Mouse (Mus musculus) lung, embryonic 16.5 days (tissue): ENCODE data around the gene Cyp2g1. TPM values are rescaled to one million over a fixed set of nuclear protein-coding genes. Genes with fewer than 3 reads are reported as not detected.
"Not testable (repeated sequence)": the region's sequence is repeated elsewhere in the genome, so short reads cannot be mapped to it uniquely, and the experiment has no call there.

Source experiments
- ATAC-seq: fragments of 200-750 bp; cut with Nextera tagmentation; 2 replicates; pipeline ENCODE4 v1.8.0; 2017; ENCODE audit warnings: low read depth, mild to moderate bottlenecking, moderate library complexity
- H3K27ac ChIP-seq: fragments of 300-500 bp; sonication (generic); 2 replicates; pipeline ENCODE4 v1.5.1; 2014; ENCODE audit warnings: mild to moderate bottlenecking, control low read depth, low read length
- H3K27me3 ChIP-seq: fragments of 300-500 bp; sonication (generic); 2 replicates; pipeline ENCODE4 v1.6.1; 2014; ENCODE audit warnings: low read depth, low read length, mixed read lengths; ENCODE audit not compliant: control insufficient read depth, insufficient read depth
- H3K36me3 ChIP-seq: fragments of 300-500 bp; sonication (generic); 2 replicates; pipeline ENCODE4 v1.6.1; 2014; ENCODE audit warnings: low read length; ENCODE audit not compliant: control insufficient read depth, insufficient read depth
- H3K4me1 ChIP-seq: fragments of 300-500 bp; sonication (generic); replicated peaks from 2 replicates; pipeline ENCODE4 v1.6.1; 2014; ENCODE audit warnings: low read length, mixed read lengths; ENCODE audit not compliant: control insufficient read depth, insufficient read depth
- H3K4me2 ChIP-seq: fragments of 300-500 bp; sonication (generic); 2 replicates; pipeline ENCODE4 v1.6.1; 2014; ENCODE audit warnings: low read depth, low read length, control low read depth
- H3K4me3 ChIP-seq: fragments of 300-500 bp; sonication (generic); 2 replicates; pipeline ENCODE4 v1.5.1; 2014; ENCODE audit warnings: mild to moderate bottlenecking, low read length, control low read depth
- H3K9ac ChIP-seq: fragments of 300-500 bp; sonication (generic); 2 replicates; pipeline ENCODE4 v1.6.1; 2014; ENCODE audit warnings: low read length, control low read depth
- H3K9me3 ChIP-seq: fragments of 300-500 bp; sonication (generic); 2 replicates; pipeline ENCODE4 v1.6.1; 2016; ENCODE audit warnings: low read length; ENCODE audit not compliant: control insufficient read depth
- WGBS: fragments of 180-500 bp; shearing (Covaris S2); extraction: QIAGEN DNeasy Blood & Tissue Kit; methylation state at CpG from one replicate; pipeline ENCODE4 v1.1.7; 2014; 5-methylcytosine and 5-hydroxymethylcytosine counted together
- polyA plus RNA-seq: library from polyadenylated mRNA; unstranded; fragments of >200 nt; fragmentation: Nextera tagmentation; extraction: Ambion mirVana; gene quantifications from 2 replicates; pipeline ENCODE4 v1.2.1, GENCODE M21; 2015

The Cyp2g1 gene
- polyA plus RNA-seq, 1 experiment from 2014 or later: not detected

GRCm38 (mm10) chr7:26780998-26781766 is 27.5 kb upstream of the Cyp2g1 start:
- Histone ChIP-seq H3K9me3 (no peaks in the 10 kb centered on the region), H3K4me2 (no peak overlapping the region), H3K9ac (no peak overlapping the region), H3K36me3 (no peaks in the 10 kb centered on the region), H3K4me3 (no peak overlapping the region), H3K27me3 (no peaks in the 10 kb centered on the region), H3K27ac (no peak overlapping the region), H3K4me1 (0 out of 2 replicates have a peak, but pooled peaks cover 2% of the 10 kb centered on the region)
- ATAC-seq: no peak
- WGBS: 21% methylated on average over 8 of the region's 8 CpGs

GRCm38 (mm10) chr7:26781767-26782131 is 26.9 kb upstream of the Cyp2g1 start:
- Histone ChIP-seq H3K9me3 (no peaks in the 10 kb centered on the region), H3K4me1 (0 out of 2 replicates have a peak, but pooled peaks cover 2% of the 10 kb centered on the region), H3K27ac (no peak overlapping the region), H3K4me2 (no peak overlapping the region), H3K27me3 (no peaks in the 10 kb centered on the region), H3K36me3 (no peaks in the 10 kb centered on the region), H3K4me3 (no peak overlapping the region), H3K9ac (no peak overlapping the region)
- no peak for ATAC-seq
- 13% methylated on average over 7 of the region's 8 CpGs for WGBS

GRCm38 (mm10) chr7:26783163-26783562 is 25.5 kb upstream of the Cyp2g1 start:
- no peak overlapping the region for H3K4me3 ChIP-seq
- WGBS: 35% methylated on average over 5 of the region's 5 CpGs
- H3K9ac ChIP-seq: no peak overlapping the region
- ATAC-seq: no peak
- H3K9me3 ChIP-seq: no peaks in the 10 kb centered on the region
- H3K4me2 ChIP-seq: no peak overlapping the region
- H3K27me3 ChIP-seq: no peaks in the 10 kb centered on the region
- 0 out of 2 replicates have a peak, but pooled peaks cover 2% of the 10 kb centered on the region for H3K4me1 ChIP-seq
- H3K27ac ChIP-seq: no peak overlapping the region
- H3K36me3 ChIP-seq: no peaks in the 10 kb centered on the region

- WGBS: 81% methylated on average over 1 of the region's 1 CpGs
- H3K9me3 ChIP-seq: not testable (repeated sequence)
Measured at GRCm38 (mm10) chr7:26786013-26786412, 22.7 kb upstream of the Cyp2g1 start.

GRCm38 (mm10) chr7:26789984-26790383 is 18.7 kb upstream of the Cyp2g1 start:
- no peak overlapping the region for H3K9ac ChIP-seq
- H3K4me1 ChIP-seq: no peaks in the 10 kb centered on the region
- no peak for ATAC-seq
- no peak overlapping the region for H3K4me2 ChIP-seq
- H3K27ac ChIP-seq: no peak overlapping the region
- no peaks in the 10 kb centered on the region for H3K27me3 ChIP-seq
- no peaks in the 10 kb centered on the region for H3K9me3 ChIP-seq
- no peaks in the 10 kb centered on the region for H3K36me3 ChIP-seq
- no peak overlapping the region for H3K4me3 ChIP-seq
- WGBS: 51% methylated on average over 6 of the region's 6 CpGs

More at GRCm38 (mm10) chr7:26786013-26786412, 22.7 kb upstream of the Cyp2g1 start:
- not testable (repeated sequence) for H3K36me3 ChIP-seq, H3K27me3 ChIP-seq, ATAC-seq, H3K4me2 ChIP-seq, H3K27ac ChIP-seq, H3K4me3 ChIP-seq, H3K4me1 ChIP-seq, H3K9ac ChIP-seq

- Histone ChIP-seq H3K27ac (no peak overlapping the region), H3K9ac (no peak overlapping the region), H3K36me3 (no peaks in the 10 kb centered on the region), H3K4me3 (no peak overlapping the region), H3K9me3 (no peaks in the 10 kb centered on the region), H3K4me1 (no peaks in the 10 kb centered on the region), H3K4me2 (no peak overlapping the region), H3K27me3 (no peaks in the 10 kb centered on the region)
- no peak for ATAC-seq
Measured at GRCm38 (mm10) chr7:26800104-26800503, 8.6 kb upstream of the Cyp2g1 start.

- no peak for ATAC-seq
- H3K4me3 ChIP-seq: no peak overlapping the region
- H3K9ac ChIP-seq: no peak overlapping the region
- H3K27me3 ChIP-seq: no peaks in the 10 kb centered on the region
- H3K4me1 ChIP-seq: no peaks in the 10 kb centered on the region
- no peaks in the 10 kb centered on the region for H3K9me3 ChIP-seq
- no peak overlapping the region for H3K4me2 ChIP-seq
- WGBS: 89% methylated on average over 1 of the region's 1 CpGs
- no peak overlapping the region for H3K27ac ChIP-seq
- no peaks in the 10 kb centered on the region for H3K36me3 ChIP-seq
Measured at GRCm38 (mm10) chr7:26800996-26801395, 7.7 kb upstream of the Cyp2g1 start.

GRCm38 (mm10) chr7:26831556-26832292 is 23.0 kb downstream of the Cyp2g1 start:
- not testable (repeated sequence) for H3K4me2 ChIP-seq, ATAC-seq, H3K36me3 ChIP-seq, H3K9ac ChIP-seq, H3K27me3 ChIP-seq, H3K4me1 ChIP-seq, H3K4me3 ChIP-seq, H3K27ac ChIP-seq, H3K9me3 ChIP-seq
- 64% methylated on average over 8 of the region's 9 CpGs for WGBS

- not testable (repeated sequence) for H3K4me1 ChIP-seq, H3K36me3 ChIP-seq, H3K27me3 ChIP-seq, H3K4me2 ChIP-seq, H3K9ac ChIP-seq, H3K4me3 ChIP-seq, ATAC-seq, H3K27ac ChIP-seq, H3K9me3 ChIP-seq
- WGBS: 46% methylated on average over 7 of the region's 7 CpGs
Measured at GRCm38 (mm10) chr7:26832668-26833067, 24.0 kb downstream of the Cyp2g1 start.
